Comparison of ENCODE assay signal across 24 mouse cellular contexts in genomic region chr2:79707575-79707974, GRCm38 (mm10). TPM values are rescaled to one million over a fixed set of nuclear protein-coding genes. Genes with fewer than 3 reads are reported as not detected.
DNase-seq lines count a peak whose midpoint lies in the region; ATAC-seq and TF ChIP-seq lines count a peak whose summit lies in the region.
"Had no signal": no experiment of that assay in that cellular context is flagged by ENCODE, and none has a peak within 500 bp of the region (broad histone marks: within the 10 kb centered on the region; RNA-seq: fewer than 3 reads in every experiment).

Gene Ppp1r1c (plus strand): TSS chr2:79707780.

- no peaks in the 10 kb centered on the region for H3K9me3 ChIP-seq in hindbrain, embryonic 13.5 days
- H3K9me3 ChIP-seq in hindbrain, postnatal 0 days (ENCODE audit: low read length) = no peaks in the 10 kb centered on the region
- H3K9me3 ChIP-seq in embryonic facial prominence, embryonic 11.5 days (replicated peaks; ENCODE audit: control insufficient read depth, low read length) = no peaks in the 10 kb centered on the region
- H3K9me3 ChIP-seq in midbrain, embryonic 16.5 days (replicated peaks; ENCODE audit: control insufficient read depth, low read length, poor library complexity, severe bottlenecking) = no peaks in the 10 kb centered on the region
- H3K9me3 ChIP-seq: embryonic facial prominence, embryonic 13.5 days; heart, embryonic 12.5 days; limb, embryonic 15.5 days had no signal

- 87% methylated on average over 6 of the region's 6 CpGs for WGBS in hindbrain, embryonic 13.5 days
- 72% methylated on average over 6 of the region's 6 CpGs for WGBS in hindbrain, postnatal 0 days
- WGBS in embryonic facial prominence, embryonic 11.5 days = 85% methylated on average over 6 of the region's 6 CpGs
- WGBS in midbrain, embryonic 16.5 days = 63% methylated on average over 6 of the region's 6 CpGs

- no peak within 1 kb of the TSS for H3K9ac ChIP-seq in hindbrain, embryonic 13.5 days
- no peak within 1 kb of the TSS for H3K9ac ChIP-seq in hindbrain, postnatal 0 days (replicated peaks; ENCODE audit: low read length)
- H3K9ac ChIP-seq in embryonic facial prominence, embryonic 11.5 days (replicated peaks; ENCODE audit: low read length) = no peak within 1 kb of the TSS
- H3K9ac ChIP-seq in midbrain, embryonic 16.5 days (ENCODE audit: low read depth, low read length) = no peak within 1 kb of the TSS
- H3K9ac ChIP-seq: embryonic facial prominence, embryonic 13.5 days; forebrain, postnatal 0 days; heart, embryonic 12.5 days; limb, embryonic 15.5 days had no signal

- H3K27ac ChIP-seq in hindbrain, embryonic 13.5 days = peak within 1 kb of the TSS; percentile 44
- no peak within 1 kb of the TSS for H3K27ac ChIP-seq in hindbrain, postnatal 0 days
- H3K27ac ChIP-seq in embryonic facial prominence, embryonic 11.5 days (replicated peaks; ENCODE audit: low read depth, low read length) = no peak within 1 kb of the TSS
- H3K27ac ChIP-seq in midbrain, embryonic 16.5 days (ENCODE audit: low read length) = no peak within 1 kb of the TSS
- H3K27ac ChIP-seq: embryonic facial prominence, embryonic 13.5 days; limb, embryonic 15.5 days had no signal

- 0 out of 2 replicates have a peak within 1 kb of the TSS, but pooled peaks have one; percentile 7 for H3K4me3 ChIP-seq in hindbrain, embryonic 13.5 days
- H3K4me3 ChIP-seq in hindbrain, postnatal 0 days (ENCODE audit: low read length) = no peak within 1 kb of the TSS
- no peak within 1 kb of the TSS for H3K4me3 ChIP-seq in embryonic facial prominence, embryonic 11.5 days (ENCODE audit: low read depth, low read length)
- H3K4me3 ChIP-seq in midbrain, embryonic 16.5 days (ENCODE audit: low read depth, low read length) = no peak within 1 kb of the TSS
- H3K4me3 ChIP-seq: embryonic facial prominence, embryonic 13.5 days; heart, embryonic 12.5 days; limb, embryonic 15.5 days had no signal

- no peak within 1 kb of the TSS for H3K4me2 ChIP-seq in hindbrain, embryonic 13.5 days
- H3K4me2 ChIP-seq in hindbrain, postnatal 0 days (ENCODE audit: low read depth, low read length) = no peak within 1 kb of the TSS
- no peak within 1 kb of the TSS for H3K4me2 ChIP-seq in embryonic facial prominence, embryonic 11.5 days (ENCODE audit: low read depth, low read length)
- 0 out of 2 replicates have a peak within 1 kb of the TSS, but pooled peaks have one; percentile 4 for H3K4me2 ChIP-seq in midbrain, embryonic 16.5 days (ENCODE audit: low read length)
- H3K4me2 ChIP-seq: embryonic facial prominence, embryonic 13.5 days; heart, embryonic 12.5 days; limb, embryonic 15.5 days had no signal

- no peaks in the 10 kb centered on the region for H3K27me3 ChIP-seq in hindbrain, embryonic 13.5 days
- H3K27me3 ChIP-seq in hindbrain, postnatal 0 days (ENCODE audit: insufficient read depth, low read length) = no peaks in the 10 kb centered on the region
- no peaks in the 10 kb centered on the region for H3K27me3 ChIP-seq in embryonic facial prominence, embryonic 11.5 days (ENCODE audit: control insufficient read depth, insufficient read depth, low read length)
- H3K27me3 ChIP-seq in midbrain, embryonic 16.5 days (ENCODE audit: control insufficient read depth, insufficient read depth, low read depth, low read length) = no peaks in the 10 kb centered on the region
- H3K27me3 ChIP-seq: embryonic facial prominence, embryonic 13.5 days; heart, embryonic 12.5 days; limb, embryonic 15.5 days had no signal

- no peak for TF ChIP-seq CTCF in hindbrain, postnatal 0 days (IDR thresholded peaks at IDR 0.05; ENCODE audit: low read depth)

- peak; percentile 59; the same call in 1 of the 2 replicates for ATAC-seq in hindbrain, embryonic 13.5 days (ENCODE audit: low FRiP score)
- ATAC-seq in hindbrain, postnatal 0 days = no peak
- ATAC-seq in embryonic facial prominence, embryonic 11.5 days (replicated peaks; ENCODE audit: insufficient number of reproducible peaks, low FRiP score, low TSS enrichment, low read depth) = no peak
- ATAC-seq in midbrain, embryonic 16.5 days = 0 out of 2 replicates have a peak, but pooled peaks have one; percentile 56
- no peak for ATAC-seq in monocyte, adult 5-6 weeks (replicated peaks; ENCODE audit: insufficient number of reproducible peaks, low FRiP score, low TSS enrichment, poor library complexity, severe bottlenecking)
- ATAC-seq: forebrain, postnatal 0 days had no signal

- H3K4me1 ChIP-seq in hindbrain, embryonic 13.5 days (replicated peaks) = 0 out of 2 replicates have a peak, but pooled peaks cover 4% of the 10 kb centered on the region
- no peaks in the 10 kb centered on the region for H3K4me1 ChIP-seq in hindbrain, postnatal 0 days (ENCODE audit: insufficient read depth, low read length)
- H3K4me1 ChIP-seq in embryonic facial prominence, embryonic 11.5 days (ENCODE audit: control insufficient read depth, insufficient read depth, low read length) = no peaks in the 10 kb centered on the region
- no peaks in the 10 kb centered on the region for H3K4me1 ChIP-seq in midbrain, embryonic 16.5 days (ENCODE audit: control insufficient read depth, insufficient read depth, low read length)
- H3K4me1 ChIP-seq: embryonic facial prominence, embryonic 13.5 days; limb, embryonic 15.5 days had no signal

- no peak for DNase-seq in hindbrain, postnatal 0 days (ENCODE audit: low spot score)
- no peak for DNase-seq in embryonic facial prominence, embryonic 11.5 days (ENCODE audit: low spot score)
- peak; percentile 10 for DNase-seq in retina, postnatal 1 day
- no peak for DNase-seq in lung, adult 18-20 months
- DNase-seq: adrenal gland, postnatal 36 days; cerebellum, adult 18-20 months; forebrain, postnatal 0 days; heart, postnatal 14 days; kidney, adult 18-20 months; kidney, postnatal 10 days; lung, postnatal 14 days; thymus, postnatal 25 days had no signal

- H3K36me3 ChIP-seq in hindbrain, embryonic 13.5 days = no peaks in the 10 kb centered on the region
- no peaks in the 10 kb centered on the region for H3K36me3 ChIP-seq in hindbrain, postnatal 0 days (ENCODE audit: insufficient read depth, low read length)
- H3K36me3 ChIP-seq in embryonic facial prominence, embryonic 11.5 days (replicated peaks; ENCODE audit: control insufficient read depth, insufficient read depth, low read depth, low read length) = no peaks in the 10 kb centered on the region
- H3K36me3 ChIP-seq in midbrain, embryonic 16.5 days (ENCODE audit: control insufficient read depth, insufficient read depth, low read length) = no peaks in the 10 kb centered on the region
- H3K36me3 ChIP-seq: embryonic facial prominence, embryonic 13.5 days; heart, embryonic 12.5 days; limb, embryonic 15.5 days had no signal

RNA-seq across cellular contexts. Expression of gene Ppp1r1c, which starts in this region (rescaled TPM):
- polyA plus RNA-seq in hindbrain, embryonic 13.5 days (2015; fragmentation: Nextera tagmentation; extraction: Ambion mirVana) = 12.5 and 22.0 TPM in 2 replicates
- total RNA-seq in hindbrain, postnatal 0 days (2014; rRNA removed) = 2.2 and 5.8 TPM in 2 replicates
- 4.4 and 6.4 TPM in 2 replicates for polyA plus RNA-seq in hindbrain, postnatal 0 days (2015; fragmentation: Nextera tagmentation; extraction: Ambion mirVana)
- polyA plus RNA-seq in embryonic facial prominence, embryonic 11.5 days (2014; fragmentation: Nextera tagmentation; extraction: Ambion mirVana) = 23.3 and 25.8 TPM in 2 replicates
- 2.1 and 4.8 TPM in 2 replicates for polyA plus RNA-seq in midbrain, embryonic 16.5 days (2015; fragmentation: Nextera tagmentation; extraction: Ambion mirVana)
- not detected in 3 replicates for total RNA-seq in monocyte, adult 5-6 weeks (2017)
- total RNA-seq: adrenal gland, postnatal 36 days; granulocyte monocyte progenitor cell, adult 5-6 weeks; heart, postnatal 14 days; layer of hippocampus, adult 8-10 months; left cerebral cortex, postnatal 36 days; megakaryocyte, adult 5-6 weeks had no signal
- polyA plus RNA-seq: liver, embryonic 16.5 days; small intestine, adult 2 months had no signal

Comparison
In these comparisons a context has a peak if more than half of its experiments do, and no peak if none do; other contexts are left out.
1. ATAC-seq: peak in hindbrain, embryonic 13.5 days (single experiment) and midbrain, embryonic 16.5 days (single experiment); none in hindbrain, postnatal 0 days (single experiment), embryonic facial prominence, embryonic 11.5 days (single experiment) and monocyte, adult 5-6 weeks (single experiment).